Mouse (Mus musculus): ENCODE results near the gene Tmcc1. TPM values are rescaled to one million over a fixed set of nuclear protein-coding genes. Genes with fewer than 3 reads are reported as not detected.

The Tmcc1 gene
- polyA plus RNA-seq, 1 experiment: 97.7 TPM

DNA sequence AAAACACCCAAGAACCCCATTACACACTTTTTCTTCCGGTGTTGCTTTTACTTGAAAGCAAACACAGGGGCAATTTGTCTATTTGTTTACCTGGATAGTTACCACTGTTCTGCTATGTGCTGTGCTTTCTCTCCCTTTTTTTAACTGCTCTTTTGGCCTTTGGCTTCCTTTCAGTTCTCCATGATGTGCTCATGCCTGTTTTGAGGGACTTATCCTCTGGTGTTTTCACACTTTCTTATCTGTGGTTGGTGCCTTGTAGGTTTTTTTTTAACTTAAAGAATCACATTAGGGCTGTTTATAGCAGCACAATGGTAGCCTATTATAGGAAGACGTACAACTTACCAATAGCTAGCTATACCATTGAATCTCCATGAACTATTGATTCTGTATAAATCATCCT, 51.6 kb downstream of the Tmcc1 start:
- no peak for TF ChIP-seq CTCF (IDR thresholded peaks at IDR 0.05; ENCODE audit: control insufficient read depth, insufficient read depth, insufficient replicate concordance, low read depth, low read length)
- no peak for TF ChIP-seq POLR2A (IDR thresholded peaks at IDR 0.05; ENCODE audit: control insufficient read depth, low read depth, low read length)
- H3K4me3 ChIP-seq (ENCODE audit: control insufficient read depth, low read depth, low read length): no peak overlapping the region
- H3K27ac ChIP-seq (ENCODE audit: control insufficient read depth, insufficient read depth, low read depth, low read length): no peak overlapping the region
- H3K27me3 ChIP-seq (ENCODE audit: control insufficient read depth, insufficient read depth, low read length): no peaks in the 10 kb centered on the region
- H3K4me1 ChIP-seq (ENCODE audit: control insufficient read depth, insufficient read depth, low read length): no peaks in the 10 kb centered on the region
- H3K36me3 ChIP-seq (ENCODE audit: control insufficient read depth, insufficient read depth, low read length): no peaks in the 10 kb centered on the region; the same call in 1 of the 2 replicates

DNA sequence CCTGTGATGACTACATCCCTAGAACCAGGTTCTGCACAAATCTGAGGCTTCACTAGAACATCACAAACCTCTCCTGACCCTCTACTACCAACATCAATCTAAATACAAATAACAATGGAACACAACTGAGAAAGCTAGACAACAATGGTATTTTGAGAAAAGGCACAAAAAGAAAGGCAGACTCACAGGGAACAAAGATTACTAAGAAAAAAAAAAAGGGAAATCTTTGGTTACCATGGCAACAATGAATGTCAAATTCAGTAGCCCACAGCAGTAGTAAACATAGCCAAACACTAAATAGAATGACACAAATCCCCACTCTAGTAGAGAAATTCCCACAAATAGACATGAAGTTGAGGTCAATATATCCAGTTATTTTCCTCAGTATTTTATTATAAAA, 52.5 kb downstream of the Tmcc1 start:
- Histone ChIP-seq H3K4me3 (ENCODE audit: control insufficient read depth, low read depth, low read length) (no peak overlapping the region), H3K27ac (ENCODE audit: control insufficient read depth, insufficient read depth, low read depth, low read length) (no peak overlapping the region), H3K27me3 (ENCODE audit: control insufficient read depth, insufficient read depth, low read length) (no peaks in the 10 kb centered on the region), H3K4me1 (ENCODE audit: control insufficient read depth, insufficient read depth, low read length) (no peaks in the 10 kb centered on the region), H3K36me3 (ENCODE audit: control insufficient read depth, insufficient read depth, low read length) (no peaks in the 10 kb centered on the region; the same call in 1 of the 2 replicates)
- TF ChIP-seq POLR2A (IDR thresholded peaks at IDR 0.05; ENCODE audit: control insufficient read depth, low read depth, low read length) (no peak), CTCF (IDR thresholded peaks at IDR 0.05; ENCODE audit: control insufficient read depth, insufficient read depth, insufficient replicate concordance, low read depth, low read length) (no peak)

DNA sequence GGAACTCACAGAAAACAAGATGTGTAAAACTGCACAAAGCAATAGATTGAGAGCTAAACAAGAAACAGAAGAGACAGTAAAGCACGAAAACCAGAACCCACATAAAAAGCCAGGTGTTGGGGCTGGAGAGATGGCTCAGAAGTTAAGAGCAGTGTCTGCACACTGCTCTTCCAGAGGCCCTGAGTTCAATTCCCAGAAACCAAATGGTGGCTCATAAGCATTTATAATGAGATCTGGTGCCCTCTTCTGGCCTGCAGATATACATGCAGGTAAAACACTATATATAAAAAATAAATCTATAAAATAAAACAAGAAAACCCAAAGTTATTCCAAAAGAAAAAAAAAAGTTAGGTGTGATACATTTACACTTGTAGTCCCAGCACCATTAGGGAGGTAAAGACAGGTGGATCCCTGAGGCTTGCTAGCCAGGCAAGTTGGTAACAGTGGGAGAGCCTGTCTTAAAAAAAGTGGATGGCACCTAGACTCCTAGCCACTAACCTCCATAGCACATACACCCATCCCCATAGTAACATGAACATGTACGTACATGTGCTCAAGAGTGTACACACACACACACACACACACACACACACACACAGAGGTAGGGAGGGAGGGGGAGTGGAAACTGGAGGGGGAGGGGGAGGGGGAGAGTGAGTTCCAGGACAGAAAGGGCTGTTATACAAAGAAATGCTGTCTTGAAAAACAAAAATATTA, 54.0 kb downstream of the Tmcc1 start:
- Histone ChIP-seq H3K4me1 (ENCODE audit: control insufficient read depth, insufficient read depth, low read length) (no peaks in the 10 kb centered on the region), H3K27ac (ENCODE audit: control insufficient read depth, insufficient read depth, low read depth, low read length) (no peak overlapping the region), H3K27me3 (ENCODE audit: control insufficient read depth, insufficient read depth, low read length) (no peaks in the 10 kb centered on the region), H3K4me3 (ENCODE audit: control insufficient read depth, low read depth, low read length) (no peak overlapping the region), H3K36me3 (ENCODE audit: control insufficient read depth, insufficient read depth, low read length) (no peaks in the 10 kb centered on the region; the same call in 1 of the 2 replicates)
- no peak for TF ChIP-seq POLR2A (IDR thresholded peaks at IDR 0.05; ENCODE audit: control insufficient read depth, low read depth, low read length)

DNA sequence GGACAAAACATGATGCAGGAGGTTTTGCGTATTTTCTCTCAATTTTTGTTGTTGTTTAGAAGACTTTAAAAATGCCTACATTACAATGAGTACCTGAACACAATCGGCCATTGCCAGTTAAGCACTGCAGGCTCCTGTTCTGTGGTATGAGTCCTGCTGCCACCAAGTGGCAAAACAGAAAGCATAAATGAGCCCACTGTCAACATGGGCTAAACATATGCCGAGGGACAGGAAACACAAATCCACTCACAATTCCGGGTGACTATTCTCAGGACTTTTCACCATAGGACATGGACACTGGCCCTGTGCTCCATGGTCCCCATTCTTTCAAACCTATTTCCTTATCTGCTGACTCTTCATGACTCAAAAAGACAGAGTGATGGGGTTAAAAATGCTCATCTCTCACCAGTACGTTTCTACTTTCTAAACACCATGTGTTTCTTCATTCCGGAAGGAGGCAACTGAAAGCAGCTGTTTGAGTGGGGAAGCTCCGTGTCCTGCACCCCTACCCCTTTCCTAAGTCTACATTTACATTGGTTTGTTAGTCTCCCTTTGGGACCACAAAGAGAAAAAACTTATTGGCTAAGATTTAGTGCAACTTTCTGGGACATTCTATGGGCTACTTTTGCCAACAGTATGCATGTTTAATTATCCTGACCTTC, 57.2 kb downstream of the Tmcc1 start:
- Histone ChIP-seq H3K27me3 (ENCODE audit: control insufficient read depth, insufficient read depth, low read length) (no peaks in the 10 kb centered on the region), H3K4me3 (ENCODE audit: control insufficient read depth, low read depth, low read length) (no peak overlapping the region; the same call in 1 of the 2 replicates), H3K27ac (ENCODE audit: control insufficient read depth, insufficient read depth, low read depth, low read length) (no peak overlapping the region), H3K36me3 (ENCODE audit: control insufficient read depth, insufficient read depth, low read length) (peaks cover 1% of the 10 kb centered on the region), H3K4me1 (ENCODE audit: control insufficient read depth, insufficient read depth, low read length) (no peaks in the 10 kb centered on the region)
- TF ChIP-seq POLR2A (IDR thresholded peaks at IDR 0.05; ENCODE audit: control insufficient read depth, low read depth, low read length) (no peak), CTCF (IDR thresholded peaks at IDR 0.05; ENCODE audit: control insufficient read depth, insufficient read depth, insufficient replicate concordance, low read depth, low read length) (no peak)

DNA sequence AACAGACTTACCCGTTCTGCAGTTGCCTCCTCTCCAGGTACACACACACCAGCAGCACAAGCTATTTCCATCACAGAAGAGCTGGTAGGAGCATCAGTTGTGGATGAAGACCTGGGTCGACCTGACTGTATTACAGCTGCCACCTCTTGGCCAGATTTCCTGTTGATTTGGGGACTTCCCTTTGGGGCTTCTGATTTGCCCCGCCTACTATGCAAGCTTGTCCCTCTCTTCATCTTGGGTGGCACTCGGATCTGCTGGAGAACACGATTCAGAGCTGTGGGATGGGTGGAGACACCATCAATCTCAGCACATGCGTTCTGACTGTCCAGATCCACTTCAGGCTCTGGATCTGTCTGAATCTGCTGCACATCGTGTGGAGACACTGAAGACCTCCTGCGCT, 59.5 kb downstream of the Tmcc1 start:
- Histone ChIP-seq H3K36me3 (ENCODE audit: control insufficient read depth, insufficient read depth, low read length) (peaks cover 1% of the 10 kb centered on the region), H3K4me1 (ENCODE audit: control insufficient read depth, insufficient read depth, low read length) (no peaks in the 10 kb centered on the region), H3K27me3 (ENCODE audit: control insufficient read depth, insufficient read depth, low read length) (no peaks in the 10 kb centered on the region), H3K27ac (ENCODE audit: control insufficient read depth, insufficient read depth, low read depth, low read length) (no peak overlapping the region), H3K4me3 (ENCODE audit: control insufficient read depth, low read depth, low read length) (no peak overlapping the region)
- TF ChIP-seq POLR2A (IDR thresholded peaks at IDR 0.05; ENCODE audit: control insufficient read depth, low read depth, low read length) (no peak), CTCF (IDR thresholded peaks at IDR 0.05; ENCODE audit: control insufficient read depth, insufficient read depth, insufficient replicate concordance, low read depth, low read length) (no peak)

DNA sequence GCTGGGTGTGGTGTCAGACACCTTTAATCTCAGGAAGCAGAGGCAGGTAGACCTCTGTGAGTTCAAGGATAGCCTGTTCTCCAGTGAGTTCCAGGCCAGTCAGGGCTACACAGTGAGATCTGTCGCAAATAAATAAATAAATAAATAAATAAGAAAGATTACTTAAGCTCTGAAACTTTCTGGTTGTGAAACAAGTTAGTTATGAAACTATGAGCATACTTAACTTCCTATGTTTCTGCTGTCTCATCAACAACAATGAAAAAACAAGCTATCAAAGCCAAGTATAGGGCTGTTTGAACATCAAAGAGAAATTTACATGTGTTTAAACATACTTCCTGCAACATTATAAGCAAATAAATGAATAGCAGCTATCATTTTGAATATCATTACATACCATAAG, 61.5 kb downstream of the Tmcc1 start:
- no peaks in the 10 kb centered on the region for H3K4me1 ChIP-seq (ENCODE audit: control insufficient read depth, insufficient read depth, low read length)

DNA sequence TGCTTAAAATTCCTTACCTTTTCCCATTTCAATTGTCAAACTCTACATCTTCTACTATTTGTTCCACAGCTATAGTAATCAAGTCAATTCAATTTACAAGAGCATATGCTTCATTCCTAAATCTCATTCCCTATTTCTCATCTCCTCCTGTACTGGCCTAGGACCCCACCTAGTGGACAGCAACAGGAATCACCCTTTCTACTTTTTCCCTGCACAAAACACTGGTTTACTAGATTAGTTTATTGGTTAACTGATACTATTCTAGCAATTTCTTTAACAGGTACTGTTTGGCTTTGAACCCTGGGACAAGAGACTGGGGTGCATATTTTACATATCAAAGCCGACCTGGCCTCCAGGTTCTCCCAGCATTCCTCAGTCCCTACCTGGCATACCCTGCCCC, 64.6 kb downstream of the Tmcc1 start:
- TF ChIP-seq CTCF (IDR thresholded peaks at IDR 0.05; ENCODE audit: control insufficient read depth, insufficient read depth, insufficient replicate concordance, low read depth, low read length) (no peak), POLR2A (IDR thresholded peaks at IDR 0.05; ENCODE audit: control insufficient read depth, low read depth, low read length) (no peak)
- Histone ChIP-seq H3K36me3 (ENCODE audit: control insufficient read depth, insufficient read depth, low read length) (peaks cover 1% of the 10 kb centered on the region; the same call in 1 of the 2 replicates), H3K4me3 (ENCODE audit: control insufficient read depth, low read depth, low read length) (no peak overlapping the region), H3K4me1 (ENCODE audit: control insufficient read depth, insufficient read depth, low read length) (no peaks in the 10 kb centered on the region), H3K27me3 (ENCODE audit: control insufficient read depth, insufficient read depth, low read length) (no peaks in the 10 kb centered on the region), H3K27ac (ENCODE audit: control insufficient read depth, insufficient read depth, low read depth, low read length) (no peak overlapping the region)

More for the DNA sequence above, 61.5 kb downstream of the Tmcc1 start:
- no peaks in the 10 kb centered on the region for H3K27me3 ChIP-seq (ENCODE audit: control insufficient read depth, insufficient read depth, low read length)
- no peak overlapping the region for H3K27ac ChIP-seq (ENCODE audit: control insufficient read depth, insufficient read depth, low read depth, low read length)
- no peak overlapping the region for H3K4me3 ChIP-seq (ENCODE audit: control insufficient read depth, low read depth, low read length)
- H3K36me3 ChIP-seq (ENCODE audit: control insufficient read depth, insufficient read depth, low read length): peaks cover 1% of the 10 kb centered on the region; the same call in 1 of the 2 replicates
- TF ChIP-seq CTCF (IDR thresholded peaks at IDR 0.05; ENCODE audit: control insufficient read depth, insufficient read depth, insufficient replicate concordance, low read depth, low read length) (no peak), POLR2A (IDR thresholded peaks at IDR 0.05; ENCODE audit: control insufficient read depth, low read depth, low read length) (no peak)

All from testis, adult 2 months (tissue).